Mouse (Mus musculus): ENCODE measurements at regions not wholly inside any gene's neighbourhood (a gene's known extent, or its start where the extent isn't known, plus 50 kb on each side); places are given as distances from the start of the nearest gene placed in this dataset.

DNA sequence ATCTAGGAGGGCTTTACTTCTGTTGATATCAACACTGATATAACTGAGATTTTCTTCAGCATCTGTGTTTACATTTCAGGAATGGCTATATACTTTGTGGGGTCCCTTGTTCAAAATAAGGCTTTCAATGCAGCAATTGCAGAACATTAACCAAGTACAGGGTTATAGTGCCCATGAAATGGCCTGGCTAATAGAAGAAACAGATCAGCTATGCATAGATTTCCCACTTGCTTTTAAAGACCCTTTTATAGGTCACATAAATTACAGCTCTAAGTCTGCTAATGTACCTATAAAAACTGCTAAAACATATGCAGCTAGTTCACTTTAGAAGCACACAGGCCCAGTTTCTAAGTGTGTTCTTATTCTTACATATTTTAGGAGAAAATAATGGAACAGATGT is 472.1 kb downstream of the Nup35 start:
- no peaks in the 10 kb centered on the region for H3K4me1 ChIP-seq (replicated peaks)

GRCm38 (mm10) chr2:81105834-81106233 is 488.8 kb downstream of the Nup35 start:
- 59% methylated on average over 3 of the region's 3 CpGs for WGBS
- Histone ChIP-seq H3K4me3 (no peak overlapping the region), H3K27ac (no peak overlapping the region), H3K36me3 (no peaks in the 10 kb centered on the region), H3K9me3 (no peaks in the 10 kb centered on the region), H3K27me3 (ENCODE audit: insufficient read depth, poor library complexity, severe bottlenecking) (no peaks in the 10 kb centered on the region), H3K4me1 (replicated peaks) (no peaks in the 10 kb centered on the region)
- no peak for DNase-seq (ENCODE audit: low spot score)

More for the DNA sequence above, 472.1 kb downstream of the Nup35 start:
- no peak for DNase-seq (ENCODE audit: low spot score)
- H3K27me3 ChIP-seq (ENCODE audit: insufficient read depth, poor library complexity, severe bottlenecking), result no peaks in the 10 kb centered on the region
- H3K4me3 ChIP-seq, result no peak overlapping the region
- H3K36me3 ChIP-seq, result no peaks in the 10 kb centered on the region
- H3K27ac ChIP-seq, result no peak overlapping the region
- H3K9me3 ChIP-seq, result no peaks in the 10 kb centered on the region

GRCm38 (mm10) chr2:81118757-81119156 is 501.7 kb downstream of the Nup35 start:
- WGBS, result 95% methylated on average over 2 of the region's 2 CpGs
- no peaks in the 10 kb centered on the region for H3K9me3 ChIP-seq
- no peak overlapping the region for H3K27ac ChIP-seq

DNA sequence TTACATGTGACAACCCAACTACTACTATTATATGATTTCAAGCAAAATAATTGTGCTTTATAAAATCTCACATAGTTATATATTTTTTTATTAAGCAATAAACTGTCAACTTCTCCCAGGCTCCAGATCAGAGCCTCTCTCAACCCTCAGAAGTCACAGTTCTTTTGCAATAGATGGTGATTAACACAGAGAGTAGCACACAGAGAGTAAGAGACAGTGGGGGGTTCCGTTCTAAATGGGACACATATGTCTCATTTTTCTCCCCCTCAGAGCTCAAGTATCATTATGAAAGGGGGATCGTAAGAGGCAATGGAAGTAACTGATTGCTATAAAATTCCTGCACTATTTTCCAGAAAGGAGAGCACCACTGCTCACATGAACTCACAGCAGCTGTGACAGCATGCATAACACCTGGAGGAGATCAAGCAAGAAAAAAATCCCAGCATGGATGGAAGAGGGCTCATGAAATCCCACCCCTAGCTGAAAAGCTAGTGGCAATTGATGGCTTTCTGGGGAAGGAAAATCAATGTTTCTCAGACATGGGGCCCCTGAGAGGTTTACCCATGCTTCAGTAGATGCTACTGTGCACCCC is 503.5 kb downstream of the Nup35 start:
- DNase-seq (ENCODE audit: low spot score), result no peak
- Histone ChIP-seq H3K27me3 (ENCODE audit: insufficient read depth, poor library complexity, severe bottlenecking) (no peaks in the 10 kb centered on the region), H3K27ac (no peak overlapping the region), H3K36me3 (no peaks in the 10 kb centered on the region), H3K4me3 (no peak overlapping the region), H3K4me1 (replicated peaks) (no peaks in the 10 kb centered on the region), H3K9me3 (no peaks in the 10 kb centered on the region)
- WGBS, result 80% methylated on average over 2 of the region's 2 CpGs

More at GRCm38 (mm10) chr2:81118757-81119156, 501.7 kb downstream of the Nup35 start:
- Histone ChIP-seq H3K4me3 (no peak overlapping the region), H3K36me3 (no peaks in the 10 kb centered on the region), H3K4me1 (replicated peaks) (no peaks in the 10 kb centered on the region), H3K27me3 (ENCODE audit: insufficient read depth, poor library complexity, severe bottlenecking) (no peaks in the 10 kb centered on the region)
- no peak for DNase-seq (ENCODE audit: low spot score)

- no peaks in the 10 kb centered on the region for H3K27me3 ChIP-seq (ENCODE audit: insufficient read depth, poor library complexity, severe bottlenecking)
- H3K4me1 ChIP-seq (replicated peaks), result no peaks in the 10 kb centered on the region
- H3K4me3 ChIP-seq, result no peak overlapping the region
- no peaks in the 10 kb centered on the region for H3K9me3 ChIP-seq
- H3K36me3 ChIP-seq, result no peaks in the 10 kb centered on the region
- no peak overlapping the region for H3K27ac ChIP-seq
- DNase-seq (ENCODE audit: low spot score), result no peak
- 87% methylated on average over 2 of the region's 2 CpGs for WGBS
Observed at GRCm38 (mm10) chr2:81136473-81137082, 519.5 kb downstream of the Nup35 start.

- DNase-seq (ENCODE audit: low spot score), result peak; percentile 9
- Histone ChIP-seq H3K4me3 (no peak overlapping the region), H3K4me1 (replicated peaks) (no peaks in the 10 kb centered on the region)
Observed at GRCm38 (mm10) chr2:81143600-81143999, 526.6 kb downstream of the Nup35 start.

DNA sequence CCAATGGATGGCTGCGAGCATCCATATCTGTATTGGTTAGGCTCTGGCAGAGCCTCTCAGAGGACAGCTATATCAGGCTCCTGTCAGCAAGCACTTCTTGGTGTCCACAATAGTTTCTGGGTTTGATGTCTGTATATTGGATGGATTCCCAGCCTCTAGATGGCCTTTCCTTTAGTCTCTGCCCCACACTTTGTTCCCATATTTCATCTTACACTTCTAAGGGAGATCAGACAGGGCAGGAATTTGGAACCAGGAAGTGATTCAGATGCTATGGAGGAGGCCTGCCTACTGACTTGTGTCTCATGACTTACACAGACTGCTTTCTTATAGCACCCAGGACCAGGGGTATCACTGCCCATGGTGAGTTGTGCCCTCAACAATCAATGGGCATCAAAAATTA is 529.4 kb downstream of the Nup35 start:
- Histone ChIP-seq H3K4me3 (no peak overlapping the region), H3K27me3 (ENCODE audit: insufficient read depth, poor library complexity, severe bottlenecking) (no peaks in the 10 kb centered on the region), H3K9me3 (no peaks in the 10 kb centered on the region), H3K4me1 (replicated peaks) (no peaks in the 10 kb centered on the region), H3K36me3 (no peaks in the 10 kb centered on the region), H3K27ac (no peak overlapping the region)
- DNase-seq (ENCODE audit: low spot score), result no peak
- WGBS, result 92% methylated on average over 1 of the region's 1 CpGs

More at GRCm38 (mm10) chr2:81143600-81143999, 526.6 kb downstream of the Nup35 start:
- 38% methylated on average over 4 of the region's 4 CpGs for WGBS
- Histone ChIP-seq H3K36me3 (no peaks in the 10 kb centered on the region), H3K27me3 (ENCODE audit: insufficient read depth, poor library complexity, severe bottlenecking) (no peaks in the 10 kb centered on the region), H3K27ac (no peak overlapping the region), H3K9me3 (no peaks in the 10 kb centered on the region)

DNA sequence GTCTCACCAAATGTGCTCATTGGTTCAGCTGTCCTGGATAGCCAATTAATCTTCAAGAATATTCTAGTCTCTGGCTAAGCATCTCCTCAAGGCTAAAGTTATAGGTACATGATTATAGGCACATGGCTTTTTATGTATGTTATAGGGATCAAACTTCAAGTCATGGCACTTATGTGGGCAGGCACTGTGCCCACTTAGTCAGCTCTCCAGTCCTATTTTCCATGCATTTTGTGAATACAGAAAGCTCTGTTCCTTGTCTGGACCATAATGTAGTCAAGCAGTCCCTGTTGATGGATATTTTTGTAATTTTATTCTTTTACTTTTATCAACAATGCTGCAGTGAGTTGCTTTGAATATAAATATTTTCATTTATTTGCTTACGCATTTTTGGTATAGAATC is 531.1 kb downstream of the Nup35 start:
- H3K9me3 ChIP-seq, result no peaks in the 10 kb centered on the region
- no peaks in the 10 kb centered on the region for H3K4me1 ChIP-seq (replicated peaks)
- no peaks in the 10 kb centered on the region for H3K27me3 ChIP-seq (ENCODE audit: insufficient read depth, poor library complexity, severe bottlenecking)
- H3K4me3 ChIP-seq, result no peak overlapping the region
- H3K36me3 ChIP-seq, result no peaks in the 10 kb centered on the region
- no peak for DNase-seq (ENCODE audit: low spot score)
- 97% methylated on average over 1 of the region's 1 CpGs for WGBS
- H3K27ac ChIP-seq, result no peak overlapping the region

DNA sequence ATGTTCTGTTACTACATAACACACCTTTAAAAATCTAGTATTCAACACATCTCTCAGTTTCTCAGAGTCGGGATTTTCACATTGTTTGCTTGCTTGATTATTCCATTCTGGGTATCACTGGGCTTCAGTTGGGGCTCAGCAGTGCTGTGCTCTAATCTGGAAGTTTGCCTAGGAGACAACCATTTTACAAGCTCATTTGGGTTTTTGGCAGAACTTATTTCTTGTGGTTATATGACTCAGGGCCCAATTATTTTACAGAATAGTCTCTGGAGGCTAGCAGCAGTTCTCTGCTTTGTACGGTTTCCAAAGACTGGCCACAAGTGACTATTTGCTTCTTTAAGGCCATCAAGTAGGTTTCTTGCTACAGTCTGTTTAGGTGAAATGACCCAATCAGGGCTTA is 565.4 kb downstream of the Nup35 start:
- Histone ChIP-seq H3K9me3 (no peaks in the 10 kb centered on the region), H3K27me3 (ENCODE audit: insufficient read depth, poor library complexity, severe bottlenecking) (no peaks in the 10 kb centered on the region), H3K4me3 (no peak overlapping the region), H3K27ac (no peak overlapping the region), H3K4me1 (replicated peaks) (no peaks in the 10 kb centered on the region), H3K36me3 (no peaks in the 10 kb centered on the region)
- WGBS, result 92% methylated on average over 2 of the region's 2 CpGs
- DNase-seq (ENCODE audit: low spot score), result no peak

GRCm38 (mm10) chr2:81185976-81186375 is 568.9 kb downstream of the Nup35 start:
- H3K27ac ChIP-seq, result no peak overlapping the region
- H3K9me3 ChIP-seq, result no peaks in the 10 kb centered on the region
- H3K4me3 ChIP-seq, result no peak overlapping the region
- DNase-seq (ENCODE audit: low spot score), result no peak
- H3K36me3 ChIP-seq, result no peaks in the 10 kb centered on the region
- H3K4me1 ChIP-seq (replicated peaks), result no peaks in the 10 kb centered on the region
- no peaks in the 10 kb centered on the region for H3K27me3 ChIP-seq (ENCODE audit: insufficient read depth, poor library complexity, severe bottlenecking)

DNA sequence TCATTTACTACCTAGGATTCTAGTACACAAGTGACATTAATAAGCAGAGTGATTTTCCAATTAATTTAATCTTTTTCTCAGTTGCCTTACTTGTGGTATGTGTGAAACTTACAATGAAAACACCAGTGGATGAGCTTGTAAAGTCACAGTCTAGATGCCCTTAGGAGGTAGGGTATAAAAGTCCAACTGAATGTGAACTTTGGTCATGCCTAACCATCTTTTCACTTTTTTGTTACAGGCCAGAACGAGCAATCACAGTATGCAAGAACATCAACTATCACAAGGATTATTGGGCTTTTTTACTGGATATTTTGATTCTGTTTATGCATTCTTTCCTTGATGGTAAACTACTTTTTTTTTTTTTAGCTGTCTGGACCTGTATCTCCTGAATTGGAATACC is 573.8 kb downstream of the Nup35 start:
- H3K4me3 ChIP-seq, result no peak overlapping the region
- H3K27me3 ChIP-seq (ENCODE audit: insufficient read depth, poor library complexity, severe bottlenecking), result no peaks in the 10 kb centered on the region
- no peak overlapping the region for H3K27ac ChIP-seq
- no peaks in the 10 kb centered on the region for H3K4me1 ChIP-seq (replicated peaks)
- H3K9me3 ChIP-seq, result no peaks in the 10 kb centered on the region
- no peaks in the 10 kb centered on the region for H3K36me3 ChIP-seq
- 87% methylated on average over 1 of the region's 1 CpGs for WGBS
- no peak for DNase-seq (ENCODE audit: low spot score)

DNA sequence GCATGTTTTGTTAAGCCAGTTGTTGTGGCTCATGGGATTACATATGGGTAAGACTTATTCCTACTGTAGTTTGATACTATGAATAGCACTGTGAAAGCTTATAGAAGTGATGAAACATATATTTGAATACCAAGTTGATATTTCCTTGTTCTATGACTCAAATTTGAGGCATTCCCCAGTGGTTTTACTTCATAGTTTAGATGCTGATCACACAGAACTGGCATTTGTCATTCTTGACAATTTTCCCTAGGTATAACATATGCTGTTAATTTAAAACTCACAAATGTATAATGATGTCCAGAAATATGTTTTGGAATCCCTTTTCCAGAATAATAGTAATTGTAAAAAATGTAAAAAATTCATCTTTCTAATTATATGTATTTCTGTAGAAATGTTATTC is 583.5 kb downstream of the Nup35 start:
- H3K36me3 ChIP-seq, result no peaks in the 10 kb centered on the region
- H3K27me3 ChIP-seq (ENCODE audit: insufficient read depth, poor library complexity, severe bottlenecking), result no peaks in the 10 kb centered on the region
- no peak overlapping the region for H3K4me3 ChIP-seq
- DNase-seq (ENCODE audit: low spot score), result no peak
- no peaks in the 10 kb centered on the region for H3K4me1 ChIP-seq (replicated peaks)
- no peak overlapping the region for H3K27ac ChIP-seq
- H3K9me3 ChIP-seq, result no peaks in the 10 kb centered on the region

Measured in hindbrain, embryonic 10.5 days (tissue).